Mouse (Mus musculus): ENCODE data around the gene Zscan12.
"Not testable (repeated sequence)": the region's sequence is repeated elsewhere in the genome, so short reads cannot be mapped to it uniquely, and the experiment has no call there.

Gene Zscan12

GRCm38 (mm10) chr13:21362621-21363248 is at the start of gene Zscan12:
Gene Zscan12, plus strand, starts transcription at chr13:21362820.
- peak; percentile 84 for DNase-seq

- DNase-seq = no peak
Measured at GRCm38 (mm10) chr13:21312854-21313253, 49.8 kb upstream of the Zscan12 start.

GRCm38 (mm10) chr13:21313903-21314302 is 48.7 kb upstream of the Zscan12 start:
- DNase-seq = no peak

GRCm38 (mm10) chr13:21320262-21320661 is 42.4 kb upstream of the Zscan12 start:
- DNase-seq = no peak

- no peak for DNase-seq
Measured at GRCm38 (mm10) chr13:21321890-21322494, 40.6 kb upstream of the Zscan12 start.

- peak; percentile 8 for DNase-seq
Measured at GRCm38 (mm10) chr13:21322509-21323375, 39.9 kb upstream of the Zscan12 start.

- no peak for DNase-seq
Measured at GRCm38 (mm10) chr13:21323405-21323804, 39.2 kb upstream of the Zscan12 start.

- DNase-seq = no peak
Measured at GRCm38 (mm10) chr13:21326191-21326590, 36.4 kb upstream of the Zscan12 start.

GRCm38 (mm10) chr13:21326657-21327211 is 35.9 kb upstream of the Zscan12 start:
- DNase-seq = peak; percentile 40

- DNase-seq = no peak
Measured at GRCm38 (mm10) chr13:21327424-21327823, 35.2 kb upstream of the Zscan12 start.

- no peak for DNase-seq
Measured at GRCm38 (mm10) chr13:21346610-21347009, 16.0 kb upstream of the Zscan12 start, which contains the start of gene Olfr1367. Gene Olfr1367, plus strand, starts transcription at chr13:21346910.

- DNase-seq = no peak
Measured at GRCm38 (mm10) chr13:21350593-21350992, 12.0 kb upstream of the Zscan12 start.

GRCm38 (mm10) chr13:21363719-21364118 is 1.1 kb downstream of the Zscan12 start:
- no peak for DNase-seq

- DNase-seq = peak; percentile 23
Measured at GRCm38 (mm10) chr13:21366635-21367034, 4.0 kb downstream of the Zscan12 start.

GRCm38 (mm10) chr13:21372700-21373099 is 10.1 kb downstream of the Zscan12 start:
- no peak for DNase-seq

GRCm38 (mm10) chr13:21377773-21378172 is 15.2 kb downstream of the Zscan12 start:
- DNase-seq = no peak

GRCm38 (mm10) chr13:21395211-21395610 is 32.6 kb downstream of the Zscan12 start:
- DNase-seq = no peak

- DNase-seq = no peak
Measured at GRCm38 (mm10) chr13:21395623-21396022, 33.0 kb downstream of the Zscan12 start.

- DNase-seq = not testable (repeated sequence)
Measured at GRCm38 (mm10) chr13:21396048-21396447, 33.4 kb downstream of the Zscan12 start.

GRCm38 (mm10) chr13:21397486-21397885 is 34.9 kb downstream of the Zscan12 start:
- DNase-seq = no peak

- DNase-seq = no peak
Measured at GRCm38 (mm10) chr13:21401166-21401565, 38.5 kb downstream of the Zscan12 start.

- DNase-seq = no peak
Measured at GRCm38 (mm10) chr13:21401636-21402286, 39.1 kb downstream of the Zscan12 start.

Data from thymus, postnatal 25 days (tissue).